Mouse (Mus musculus): ENCODE results near the gene Gm42417.

DNA sequence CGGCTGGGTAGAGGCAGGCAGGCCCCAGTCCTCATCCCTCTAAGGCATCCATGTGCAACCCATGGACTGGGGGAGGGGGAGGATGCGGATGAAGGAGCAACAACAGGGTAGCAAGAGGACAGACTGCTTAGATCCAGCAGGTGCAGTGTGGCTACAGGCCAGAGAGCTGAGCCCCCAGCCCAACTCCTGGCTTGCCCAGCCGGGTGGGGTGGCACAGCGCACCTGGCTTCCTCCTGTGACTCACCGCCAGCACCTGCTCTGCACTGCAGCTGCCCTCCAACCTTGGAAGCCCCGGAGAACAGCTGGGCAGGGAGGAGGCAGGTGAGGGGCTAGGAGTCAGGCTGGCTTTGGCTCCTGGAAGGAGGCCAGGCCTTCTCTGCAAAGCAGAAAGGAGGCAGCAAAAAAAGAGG is 40.8 kb upstream of the Gm42417 start:
- TF ChIP-seq POLR2A (IDR thresholded peaks at IDR 0.05; ENCODE audit: insufficient read depth, low read length), result no peak
- TF ChIP-seq CTCF (IDR thresholded peaks at IDR 0.05; ENCODE audit: low read depth, low read length), result no peak
- TF ChIP-seq EP300 (IDR thresholded peaks at IDR 0.05; ENCODE audit: insufficient read depth, low read depth, low read length), result no peak
